ENCODE assay signal across 9 mouse cellular contexts in the genomic region with DNA sequence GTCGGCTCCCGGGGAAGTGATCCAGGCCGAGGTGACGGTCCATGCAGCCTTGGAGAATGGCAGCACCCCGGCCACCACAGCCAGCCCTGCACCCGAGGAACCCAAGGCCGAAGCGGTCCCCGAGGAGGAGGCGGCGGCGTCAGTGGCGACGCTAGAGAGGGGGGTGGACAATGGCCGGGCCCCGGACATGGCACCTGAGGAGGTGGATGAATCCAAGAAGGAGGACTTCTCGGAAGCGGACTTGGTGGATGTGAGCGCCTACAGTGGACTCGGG. TPM values are rescaled to one million over a fixed set of nuclear protein-coding genes. Genes with fewer than 3 reads are reported as not detected.
DNase-seq lines count a peak whose midpoint lies in the region; ATAC-seq and TF ChIP-seq lines count a peak whose summit lies in the region.
"Had no signal": no experiment of that assay in that cellular context is flagged by ENCODE, and none has a peak within 500 bp of the region (broad histone marks: within the 10 kb centered on the region; RNA-seq: fewer than 3 reads in every experiment).

No protein-coding gene starts in this region.

- ATAC-seq in forebrain, embryonic 15.5 days (replicated peaks): no peak
- ATAC-seq in liver, embryonic 11.5 days (replicated peaks; ENCODE audit: low FRiP score): no peak
- no peak for ATAC-seq in stomach, embryonic 15.5 days (ENCODE audit: insufficient read depth, low FRiP score, low read depth)
- ATAC-seq in megakaryocyte-erythroid progenitor cell, adult 5-6 weeks (replicated peaks; ENCODE audit: low FRiP score, low TSS enrichment, poor library complexity, severe bottlenecking): no peak

- peak overlapping the region; percentile 88 for H3K9ac ChIP-seq in heart, adult 2 months (ENCODE audit: low read depth, low read length)
- peak overlapping the region; percentile 79 for H3K9ac ChIP-seq in ES-E14 (ENCODE audit: insufficient read depth, low read depth, low read length, poor library complexity, severe bottlenecking)
- peak overlapping the region; percentile 97 for H3K9ac ChIP-seq in forebrain, embryonic 15.5 days (replicated peaks)
- peak overlapping the region; percentile 99 for H3K9ac ChIP-seq in liver, embryonic 11.5 days (ENCODE audit: low read depth, low read length)
- peak overlapping the region; percentile 74 for H3K9ac ChIP-seq in stomach, embryonic 15.5 days

- TF ChIP-seq POLR2A in heart, adult 2 months (IDR thresholded peaks at IDR 0.05; ENCODE audit: insufficient read depth, low read depth, low read length): no peak

- peak overlapping the region; percentile 97 for H3K27ac ChIP-seq in heart, adult 2 months
- H3K27ac ChIP-seq in ES-E14 (ENCODE audit: insufficient read depth, low read depth, low read length, poor library complexity, severe bottlenecking): no peak overlapping the region
- peak overlapping the region; percentile 96; the same call in 1 of the 2 replicates for H3K27ac ChIP-seq in forebrain, embryonic 15.5 days (replicated peaks)
- peak overlapping the region; percentile 92 for H3K27ac ChIP-seq in liver, embryonic 11.5 days (ENCODE audit: low read depth, low read length)
- H3K27ac ChIP-seq in stomach, embryonic 15.5 days: peak overlapping the region; percentile 96

- peaks cover 7% of the 10 kb centered on the region for H3K79me2 ChIP-seq in heart, adult 2 months (replicated peaks; ENCODE audit: control insufficient read depth, insufficient read depth, low read length)

- peak overlapping the region; percentile 96 for H3K4me3 ChIP-seq in heart, adult 2 months
- H3K4me3 ChIP-seq in ES-E14 (ENCODE audit: insufficient read depth in 1 of 2, low read depth in 1 of 2, low read length in 2 of 2, poor library complexity in 1 of 2, severe bottlenecking in 1 of 2): peak overlapping the region; percentile 81 to 89
- peak overlapping the region; percentile 95 for H3K4me3 ChIP-seq in forebrain, embryonic 15.5 days
- H3K4me3 ChIP-seq in liver, embryonic 11.5 days (ENCODE audit: low read depth, low read length): peak overlapping the region; percentile 98
- H3K4me3 ChIP-seq in stomach, embryonic 15.5 days (replicated peaks): peak overlapping the region; percentile 90

- in situ Hi-C loops in ES-E14 (cut with MboI; ENCODE audit: low sequenced_read_pairs in 2 of 2, unreplicated experiment in 2 of 2): no loop called here

- WGBS in heart, adult 2 months: under 1% methylated on average over 20 of the region's 20 CpGs
- 1% methylated on average over 20 of the region's 20 CpGs for WGBS in forebrain, embryonic 15.5 days
- under 1% methylated on average over 20 of the region's 20 CpGs for WGBS in liver, embryonic 11.5 days
- under 1% methylated on average over 20 of the region's 20 CpGs for WGBS in stomach, embryonic 15.5 days

- peak overlapping the region; percentile 96 for H3K4me2 ChIP-seq in forebrain, embryonic 15.5 days (replicated peaks)
- H3K4me2 ChIP-seq in liver, embryonic 11.5 days: peak overlapping the region; percentile 95
- H3K4me2 ChIP-seq in stomach, embryonic 15.5 days: peak overlapping the region; percentile 92

- H3K36me3 ChIP-seq in heart, adult 2 months (ENCODE audit: control insufficient read depth, insufficient read depth, low read length): no peaks in the 10 kb centered on the region
- H3K36me3 ChIP-seq in ES-E14 (ENCODE audit: control insufficient read depth, insufficient read depth, low read length, poor library complexity, severe bottlenecking): peaks cover 9% of the 10 kb centered on the region; the same call in 1 of the 2 replicates
- H3K36me3 ChIP-seq in forebrain, embryonic 15.5 days: peaks cover 11% of the 10 kb centered on the region
- peaks cover 13% of the 10 kb centered on the region; the same call in 1 of the 2 replicates for H3K36me3 ChIP-seq in liver, embryonic 11.5 days (ENCODE audit: control insufficient read depth, insufficient read depth, low read length)
- H3K36me3 ChIP-seq in stomach, embryonic 15.5 days: peaks cover 9% of the 10 kb centered on the region; the same call in 1 of the 2 replicates

- no peaks in the 10 kb centered on the region for H3K9me3 ChIP-seq in ES-E14 (ENCODE audit: control insufficient read depth, insufficient read depth, low read depth, low read length)
- no peaks in the 10 kb centered on the region for H3K9me3 ChIP-seq in forebrain, embryonic 15.5 days
- no peaks in the 10 kb centered on the region for H3K9me3 ChIP-seq in liver, embryonic 11.5 days (ENCODE audit: control insufficient read depth, low read length)
- no peaks in the 10 kb centered on the region for H3K9me3 ChIP-seq in stomach, embryonic 15.5 days

- no peak for TF ChIP-seq CTCF in heart, adult 2 months (IDR thresholded peaks at IDR 0.05)

- intact Hi-C loops in heart, adult 2 months (cut with DNase I): no loop called here

- H3K4me1 ChIP-seq in heart, adult 2 months (ENCODE audit: control insufficient read depth, insufficient read depth, low read length): peaks cover 25% of the 10 kb centered on the region
- H3K4me1 ChIP-seq in ES-E14 (ENCODE audit: control insufficient read depth in 2 of 2, insufficient read depth in 2 of 2, low read length in 2 of 2, poor library complexity in 1 of 2): peaks cover 3 to 28% of the 10 kb centered on the region in 2 experiments; a peak in 3 of 4 replicates
- peaks cover 75% of the 10 kb centered on the region for H3K4me1 ChIP-seq in forebrain, embryonic 15.5 days
- H3K4me1 ChIP-seq in liver, embryonic 11.5 days (replicated peaks; ENCODE audit: control insufficient read depth, insufficient read depth, low read length): peaks cover 71% of the 10 kb centered on the region
- peaks cover 74% of the 10 kb centered on the region for H3K4me1 ChIP-seq in stomach, embryonic 15.5 days

- TF ChIP-seq EP300 in heart, adult 2 months (IDR thresholded peaks at IDR 0.05; ENCODE audit: insufficient read depth, low read depth, low read length): no peak

- no peaks in the 10 kb centered on the region for H3K27me3 ChIP-seq in heart, adult 2 months (ENCODE audit: control insufficient read depth, insufficient read depth, low read length)
- H3K27me3 ChIP-seq in forebrain, embryonic 15.5 days: no peaks in the 10 kb centered on the region
- no peaks in the 10 kb centered on the region for H3K27me3 ChIP-seq in liver, embryonic 11.5 days (replicated peaks; ENCODE audit: control insufficient read depth, insufficient read depth, low read length)
- no peaks in the 10 kb centered on the region for H3K27me3 ChIP-seq in stomach, embryonic 15.5 days (replicated peaks)

- DNase-seq in heart, adult 2 months: no peak
- DNase-seq in heart, adult 8-10 months (ENCODE audit: low spot score): no peak
- no peak for DNase-seq in ES-E14 (ENCODE audit: low read depth, low spot score)
- DNase-seq in liver, embryonic 11.5 days (ENCODE audit: low spot score): no peak
- no peak for DNase-seq in layer of hippocampus, postnatal 36 days

RNA-seq across cellular contexts. Expression of gene Ppp1r9b, which starts 1.6 kb away (rescaled TPM):
- 10 to 100 TPM; 49.3 to 52.0 TPM for total RNA-seq in heart, adult 2 months (2021)
- polyA plus RNA-seq in heart, adult 2 months (2012; rRNA removed): 22.3 and 23.8 TPM in 2 replicates
- total RNA-seq in heart, adult 8-10 months (2022): 10 to 100 TPM; 43.9 to 47.4 (median 45.6) TPM
- total RNA-seq in ES-E14 (2012; rRNA removed): 29.5 and 32.6 TPM in 2 replicates
- polyA plus RNA-seq in forebrain, embryonic 15.5 days (2015; fragmentation: Nextera tagmentation; extraction: Ambion mirVana): 23.0 and 23.9 TPM in 2 replicates
- 21.9 and 27.9 TPM in 2 replicates for polyA plus RNA-seq in liver, embryonic 11.5 days (2014; fragmentation: Nextera tagmentation; extraction: Ambion mirVana)
- 10.3 TPM in 2 replicates for polyA plus RNA-seq in stomach, embryonic 15.5 days (2015; fragmentation: Nextera tagmentation; extraction: Ambion mirVana)
- 100 to 1,000 TPM; 931 to 932 TPM for total RNA-seq in layer of hippocampus, postnatal 36 days (2021)
- total RNA-seq in megakaryocyte-erythroid progenitor cell, adult 5-6 weeks (2014; fragmentation: Nextera tagmentation): 121 and 137 TPM in 2 replicates
- 174 and 229 TPM in 2 replicates for total RNA-seq in megakaryocyte-erythroid progenitor cell, adult 5-6 weeks (2017)

RNA-seq across cellular contexts. Expression of gene Sgca, which starts 16.3 kb away (rescaled TPM):
- 100 to 1,000 TPM; 149 to 200 TPM for total RNA-seq in heart, adult 2 months (2021)
- polyA plus RNA-seq in heart, adult 2 months (2012; rRNA removed): 1,109 and 1,504 TPM in 2 replicates
- total RNA-seq in heart, adult 8-10 months (2022): 100 to 1,000 TPM; 202 to 221 (median 208) TPM
- total RNA-seq in ES-E14 (2012; rRNA removed): 0.74 TPM in 1 of 2 replicates, not detected in the other
- not detected in 2 replicates for polyA plus RNA-seq in forebrain, embryonic 15.5 days (2015; fragmentation: Nextera tagmentation; extraction: Ambion mirVana)
- polyA plus RNA-seq in liver, embryonic 11.5 days (2014; fragmentation: Nextera tagmentation; extraction: Ambion mirVana): 0.22 and 0.30 TPM in 2 replicates
- 0.17 and 0.27 TPM in 2 replicates for polyA plus RNA-seq in stomach, embryonic 15.5 days (2015; fragmentation: Nextera tagmentation; extraction: Ambion mirVana)
- total RNA-seq in layer of hippocampus, postnatal 36 days (2021): under 1 TPM in 1 of 2 experiments, not detected in 1; 0.48 TPM
- total RNA-seq in megakaryocyte-erythroid progenitor cell, adult 5-6 weeks (2014; fragmentation: Nextera tagmentation): not detected in 2 replicates
- not detected in 2 replicates for total RNA-seq in megakaryocyte-erythroid progenitor cell, adult 5-6 weeks (2017)

RNA-seq across cellular contexts. Expression of gene Samd14, which starts 17.3 kb away (rescaled TPM):
- total RNA-seq in heart, adult 2 months (2021): 1 to 10 TPM; 1.2 to 1.7 TPM
- 0.82 and 1.9 TPM in 2 replicates for polyA plus RNA-seq in heart, adult 2 months (2012; rRNA removed)
- total RNA-seq in heart, adult 8-10 months (2022): 1 to 10 TPM in 2 of 4 experiments, under 1 TPM in 2; 0.72 to 1.1 (median 0.96) TPM
- 0.53 and 0.89 TPM in 2 replicates for total RNA-seq in ES-E14 (2012; rRNA removed)
- 120 and 123 TPM in 2 replicates for polyA plus RNA-seq in forebrain, embryonic 15.5 days (2015; fragmentation: Nextera tagmentation; extraction: Ambion mirVana)
- polyA plus RNA-seq in liver, embryonic 11.5 days (2014; fragmentation: Nextera tagmentation; extraction: Ambion mirVana): 55.8 and 57.8 TPM in 2 replicates
- polyA plus RNA-seq in stomach, embryonic 15.5 days (2015; fragmentation: Nextera tagmentation; extraction: Ambion mirVana): 19.8 and 21.1 TPM in 2 replicates
- 10 to 100 TPM; 43.3 to 46.5 TPM for total RNA-seq in layer of hippocampus, postnatal 36 days (2021)
- 69.9 and 89.1 TPM in 2 replicates for total RNA-seq in megakaryocyte-erythroid progenitor cell, adult 5-6 weeks (2014; fragmentation: Nextera tagmentation)
- total RNA-seq in megakaryocyte-erythroid progenitor cell, adult 5-6 weeks (2017): 29.0 and 30.8 TPM in 2 replicates

RNA-seq across cellular contexts. Expression of gene Hils1, which starts 25.0 kb away (rescaled TPM):
- total RNA-seq in heart, adult 2 months (2021): not detected
- polyA plus RNA-seq in heart, adult 2 months (2012; rRNA removed): 0.25 TPM in 1 of 2 replicates, not detected in the other
- not detected for total RNA-seq in heart, adult 8-10 months (2022)
- not detected in 2 replicates for total RNA-seq in ES-E14 (2012; rRNA removed)
- not detected in 2 replicates for polyA plus RNA-seq in forebrain, embryonic 15.5 days (2015; fragmentation: Nextera tagmentation; extraction: Ambion mirVana)
- not detected in 2 replicates for polyA plus RNA-seq in liver, embryonic 11.5 days (2014; fragmentation: Nextera tagmentation; extraction: Ambion mirVana)
- polyA plus RNA-seq in stomach, embryonic 15.5 days (2015; fragmentation: Nextera tagmentation; extraction: Ambion mirVana): not detected in 2 replicates
- not detected for total RNA-seq in layer of hippocampus, postnatal 36 days (2021)
- not detected in 2 replicates for total RNA-seq in megakaryocyte-erythroid progenitor cell, adult 5-6 weeks (2014; fragmentation: Nextera tagmentation)
- not detected in 2 replicates for total RNA-seq in megakaryocyte-erythroid progenitor cell, adult 5-6 weeks (2017)
- total RNA-seq: gastrocnemius, adult 8-10 months had no signal

RNA-seq across cellular contexts. Expression of gene Pdk2, which starts 48.7 kb away (rescaled TPM):
- 100 to 1,000 TPM; 393 to 479 TPM for total RNA-seq in heart, adult 2 months (2021)
- polyA plus RNA-seq in heart, adult 2 months (2012; rRNA removed): 518 and 592 TPM in 2 replicates
- 100 to 1,000 TPM; 469 to 545 (median 504) TPM for total RNA-seq in heart, adult 8-10 months (2022)
- total RNA-seq in ES-E14 (2012; rRNA removed): 1.3 and 1.7 TPM in 2 replicates
- polyA plus RNA-seq in forebrain, embryonic 15.5 days (2015; fragmentation: Nextera tagmentation; extraction: Ambion mirVana): 26.4 and 27.3 TPM in 2 replicates
- 14.9 and 15.2 TPM in 2 replicates for polyA plus RNA-seq in liver, embryonic 11.5 days (2014; fragmentation: Nextera tagmentation; extraction: Ambion mirVana)
- 30.2 and 35.1 TPM in 2 replicates for polyA plus RNA-seq in stomach, embryonic 15.5 days (2015; fragmentation: Nextera tagmentation; extraction: Ambion mirVana)
- total RNA-seq in layer of hippocampus, postnatal 36 days (2021): 100 to 1,000 TPM; 118 to 121 TPM
- 16.9 and 21.5 TPM in 2 replicates for total RNA-seq in megakaryocyte-erythroid progenitor cell, adult 5-6 weeks (2014; fragmentation: Nextera tagmentation)
- total RNA-seq in megakaryocyte-erythroid progenitor cell, adult 5-6 weeks (2017): 3.2 and 5.2 TPM in 2 replicates

Comparison
In these comparisons a context has a peak if more than half of its experiments do, and no peak if none do; other contexts are left out.
1. RNA of gene Ppp1r9b, which starts 1.6 kb away (total RNA-seq): 931 to 932 TPM in layer of hippocampus, postnatal 36 days; 121 to 229 TPM in megakaryocyte-erythroid progenitor cell, adult 5-6 weeks, 49.3 to 52.0 TPM in heart, adult 2 months, 43.9 to 47.4 TPM in heart, adult 8-10 months and 29.5 to 32.6 TPM in ES-E14; every median in the first group is over 4 times any median in the second.
2. RNA of gene Sgca, which starts 16.3 kb away (total RNA-seq): 202 to 221 TPM in heart, adult 8-10 months and 149 to 200 TPM in heart, adult 2 months; 0.48 TPM in layer of hippocampus, postnatal 36 days, 0.74 TPM in ES-E14 and not detected in megakaryocyte-erythroid progenitor cell, adult 5-6 weeks; every median in the first group is over 10 times any median in the second.
3. RNA of gene Samd14, which starts 17.3 kb away (total RNA-seq): 29.0 to 89.1 TPM in megakaryocyte-erythroid progenitor cell, adult 5-6 weeks and 43.3 to 46.5 TPM in layer of hippocampus, postnatal 36 days; 1.2 to 1.7 TPM in heart, adult 2 months, 0.72 to 1.1 TPM in heart, adult 8-10 months and 0.53 to 0.89 TPM in ES-E14; every median in the first group is over 10 times any median in the second.
4. Peak in every context shown above with its lines, with median percentiles within 50 percentile points of each other: H3K4me3 ChIP-seq, H3K9ac ChIP-seq and H3K4me2 ChIP-seq.